ENCODE assay signal across 23 mouse cellular contexts in genomic region chr15:61417506-61417905, GRCm38 (mm10).
"Had no signal": no experiment of that assay in that cellular context is flagged by ENCODE, and none has a peak within 500 bp of the region (broad histone marks: within the 10 kb centered on the region; RNA-seq: fewer than 3 reads in every experiment).

No protein-coding gene starts in this region.

- H3K4me2 ChIP-seq: limb, embryonic 12.5 days; limb, embryonic 15.5 days; liver, embryonic 12.5 days; liver, embryonic 15.5 days; lung, embryonic 15.5 days; midbrain, embryonic 11.5 days; neural tube, embryonic 12.5 days; neural tube, embryonic 15.5 days had no signal

- H3K36me3 ChIP-seq: limb, embryonic 12.5 days; limb, embryonic 15.5 days; liver, embryonic 12.5 days; liver, embryonic 15.5 days; lung, embryonic 15.5 days; neural tube, embryonic 12.5 days; neural tube, embryonic 15.5 days had no signal

- H3K4me1 ChIP-seq: limb, embryonic 12.5 days; limb, embryonic 15.5 days; liver, embryonic 12.5 days; liver, embryonic 15.5 days; lung, embryonic 15.5 days; megakaryocyte, embryonic 14.5 days; neural tube, embryonic 12.5 days; neural tube, embryonic 15.5 days had no signal

- H3K9ac ChIP-seq: limb, embryonic 12.5 days; limb, embryonic 15.5 days; liver, embryonic 12.5 days; liver, embryonic 15.5 days; lung, embryonic 15.5 days; neural tube, embryonic 12.5 days; neural tube, embryonic 15.5 days had no signal

- DNase-seq: kidney, postnatal 14 days; kidney, postnatal 4 days; left cerebral cortex, postnatal 4 days; lung, adult 18-20 months; lung, postnatal 10 days; lung, postnatal 36 days; midbrain, embryonic 14.5 days; right cerebral cortex, adult 18-20 months; right cerebral cortex, postnatal 14 days; right cerebral cortex, postnatal 4 days; thymus, adult 2 months; thymus, postnatal 14 days; thymus, postnatal 4 days had no signal

- ATAC-seq: liver, embryonic 12.5 days had no signal

- H3K9me3 ChIP-seq: limb, embryonic 12.5 days; limb, embryonic 15.5 days; liver, embryonic 12.5 days; liver, embryonic 15.5 days; lung, embryonic 15.5 days; megakaryocyte, embryonic 14.5 days; neural tube, embryonic 12.5 days; neural tube, embryonic 15.5 days had no signal

- H3K27ac ChIP-seq: limb, embryonic 12.5 days; limb, embryonic 15.5 days; liver, embryonic 12.5 days; liver, embryonic 15.5 days; lung, embryonic 15.5 days; neural tube, embryonic 12.5 days; neural tube, embryonic 15.5 days; stomach, postnatal 0 days had no signal

- H3K4me3 ChIP-seq: limb, embryonic 12.5 days; limb, embryonic 15.5 days; liver, embryonic 12.5 days; liver, embryonic 15.5 days; lung, embryonic 15.5 days; megakaryocyte, embryonic 14.5 days; neural tube, embryonic 12.5 days; neural tube, embryonic 15.5 days had no signal

- H3K27me3 ChIP-seq: limb, embryonic 12.5 days; limb, embryonic 15.5 days; liver, embryonic 12.5 days; liver, embryonic 15.5 days; lung, embryonic 15.5 days; megakaryocyte, embryonic 14.5 days; neural tube, embryonic 12.5 days; neural tube, embryonic 15.5 days had no signal
